Mouse (Mus musculus) lung, adult 2 months (tissue): Measurements from ENCODE around the gene Drc1.

Experiments
- CTCF ChIP-seq: fragments of 200-500 bp; IDR thresholded peaks from 2 replicates; pipeline ENCODE4 v1.5.1; 2011; ENCODE audit warnings: mild to moderate bottlenecking, low read length, control low read depth; ENCODE audit not compliant: insufficient read depth
- POLR2A ChIP-seq: fragments of 200-500 bp; IDR thresholded peaks from 2 replicates; pipeline ENCODE4 v1.6.1; 2011; ENCODE audit warnings: low read depth, mild to moderate bottlenecking, control low read depth, low read length, borderline replicate concordance; ENCODE audit errors: extremely low read depth

DNA sequence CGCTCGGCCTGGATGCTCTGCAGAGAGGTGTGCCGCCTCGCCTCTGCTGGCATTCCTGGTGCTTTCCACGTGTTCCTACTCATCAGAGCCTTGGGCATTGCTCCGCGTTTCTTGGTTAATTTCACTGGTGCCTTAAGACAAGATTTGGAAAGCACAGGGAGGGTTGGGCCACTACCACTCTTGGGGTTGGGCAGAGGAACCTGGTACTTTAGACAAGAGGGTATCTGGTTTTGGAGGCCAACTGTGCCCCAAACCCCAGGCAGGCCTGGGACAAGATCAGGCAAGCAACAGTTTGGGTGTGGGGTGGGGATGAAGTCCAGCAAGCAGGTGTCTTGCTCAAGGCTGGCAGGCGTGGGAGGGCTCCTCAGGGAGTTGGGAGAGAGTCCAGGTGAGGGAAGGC, 86.2 kb downstream of the Drc1 start:
- TF ChIP-seq CTCF (no peak), POLR2A (no peak)
